In the genomic region with DNA sequence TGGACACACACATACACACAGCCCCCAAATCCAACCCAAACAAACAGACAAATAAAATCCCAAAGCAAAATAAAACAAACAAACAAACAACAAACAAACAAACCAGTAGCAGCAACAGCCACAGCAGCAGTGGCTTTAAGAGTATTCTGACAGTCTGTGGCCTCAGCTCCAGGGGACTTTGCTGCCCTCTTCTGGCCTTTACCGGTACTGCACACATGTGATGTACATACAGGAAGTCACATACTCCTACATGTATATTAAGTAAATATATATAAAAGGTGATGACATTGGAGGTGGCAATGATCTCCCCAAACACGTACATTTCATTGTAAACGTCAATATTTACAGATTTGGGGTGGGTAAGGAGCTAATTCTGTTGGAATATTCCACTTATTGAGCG, we compare ENCODE assay signal across 9 mouse cellular contexts. TPM values are rescaled to one million over a fixed set of nuclear protein-coding genes. Genes with fewer than 3 reads are reported as not detected.
A peak's percentile ranks its signal among the peaks of the same experiment; 100 is the strongest.
DNase-seq lines count a peak whose midpoint lies in the region; ATAC-seq lines count a peak whose summit lies in the region.
"Had no signal": no experiment of that assay in that cellular context is flagged by ENCODE, and none has a peak within 500 bp of the region (broad histone marks: within the 10 kb centered on the region; RNA-seq: fewer than 3 reads in every experiment).

No protein-coding gene starts in this region.

- ATAC-seq in kidney, embryonic 14.5 days (ENCODE audit: low FRiP score, low TSS enrichment), result no peak
- ATAC-seq in neural tube, embryonic 15.5 days (ENCODE audit: low FRiP score), result no peak
- no peak for ATAC-seq in forebrain, embryonic 13.5 days

- no peak overlapping the region for H3K4me3 ChIP-seq in kidney, embryonic 14.5 days (ENCODE audit: low read length)
- no peak overlapping the region for H3K4me3 ChIP-seq in neural tube, embryonic 15.5 days (replicated peaks)
- no peak overlapping the region for H3K4me3 ChIP-seq in forebrain, embryonic 13.5 days

- H3K27ac ChIP-seq in kidney, embryonic 14.5 days (ENCODE audit: low read depth, low read length), result no peak overlapping the region
- no peak overlapping the region for H3K27ac ChIP-seq in neural tube, embryonic 15.5 days (replicated peaks)
- H3K27ac ChIP-seq in forebrain, embryonic 13.5 days, result no peak overlapping the region

- no peak overlapping the region for H3K9ac ChIP-seq in kidney, embryonic 14.5 days (ENCODE audit: low read depth, low read length)
- no peak overlapping the region for H3K9ac ChIP-seq in neural tube, embryonic 15.5 days (replicated peaks)
- H3K9ac ChIP-seq in forebrain, embryonic 13.5 days, result no peak overlapping the region

- no peaks in the 10 kb centered on the region for H3K4me1 ChIP-seq in kidney, embryonic 14.5 days (ENCODE audit: control insufficient read depth, insufficient read depth, low read length)
- H3K4me1 ChIP-seq in neural tube, embryonic 15.5 days, result peaks cover 8% of the 10 kb centered on the region
- peaks cover 3% of the 10 kb centered on the region for H3K4me1 ChIP-seq in forebrain, embryonic 13.5 days

- DNase-seq in kidney, postnatal 10 days, result peak; percentile 35
- DNase-seq in CD4-positive helper T cell, adult 2 months (ENCODE audit: low read depth, low spot score), result peak; percentile 36
- peak; percentile 78 for DNase-seq in ES-CJ7 (ENCODE audit: low read depth, low spot score)
- DNase-seq in lung, postnatal 10 days, result peak; percentile 24
- DNase-seq: cerebellum, postnatal 36 days; gastrocnemius, postnatal 36 days had no signal

- H3K9me3 ChIP-seq in kidney, embryonic 14.5 days (ENCODE audit: control insufficient read depth, low read length), result no peaks in the 10 kb centered on the region
- H3K9me3 ChIP-seq in neural tube, embryonic 15.5 days (replicated peaks), result 0 out of 2 replicates have a peak, but pooled peaks cover 2% of the 10 kb centered on the region
- H3K9me3 ChIP-seq in forebrain, embryonic 13.5 days (replicated peaks), result peaks cover 5% of the 10 kb centered on the region

- peaks cover 15% of the 10 kb centered on the region for H3K27me3 ChIP-seq in kidney, embryonic 14.5 days (ENCODE audit: control insufficient read depth, insufficient read depth, low read length)
- H3K27me3 ChIP-seq in neural tube, embryonic 15.5 days (replicated peaks), result peaks cover 22% of the 10 kb centered on the region
- peaks cover 23% of the 10 kb centered on the region for H3K27me3 ChIP-seq in forebrain, embryonic 13.5 days

- 80% methylated on average over 4 of the region's 4 CpGs for WGBS in kidney, embryonic 14.5 days
- 78% methylated on average over 4 of the region's 4 CpGs for WGBS in neural tube, embryonic 15.5 days
- WGBS in forebrain, embryonic 13.5 days, result 72% methylated on average over 4 of the region's 4 CpGs

- H3K36me3 ChIP-seq in kidney, embryonic 14.5 days (ENCODE audit: control insufficient read depth, insufficient read depth, low read length), result no peaks in the 10 kb centered on the region
- no peaks in the 10 kb centered on the region for H3K36me3 ChIP-seq in neural tube, embryonic 15.5 days
- 0 out of 2 replicates have a peak, but pooled peaks cover 2% of the 10 kb centered on the region for H3K36me3 ChIP-seq in forebrain, embryonic 13.5 days (ENCODE audit: poor library complexity, severe bottlenecking)

- no peak overlapping the region for H3K4me2 ChIP-seq in kidney, embryonic 14.5 days (replicated peaks; ENCODE audit: low read depth, low read length)
- H3K4me2 ChIP-seq in neural tube, embryonic 15.5 days, result no peak overlapping the region
- H3K4me2 ChIP-seq in forebrain, embryonic 13.5 days, result no peak overlapping the region

RNA-seq across cellular contexts. Expression of a gene that starts 5.1 kb away (rescaled TPM):
- 0.24 and 0.46 TPM in 2 replicates for polyA plus RNA-seq in kidney, embryonic 14.5 days (2014; fragmentation: Nextera tagmentation; extraction: Ambion mirVana)
- 4.9 and 5.6 TPM in 2 replicates for polyA plus RNA-seq in neural tube, embryonic 15.5 days (2015; fragmentation: Nextera tagmentation; extraction: Ambion mirVana)
- 2.1 TPM in 2 replicates for polyA plus RNA-seq in forebrain, embryonic 13.5 days (2015; fragmentation: Nextera tagmentation; extraction: Ambion mirVana)

RNA-seq across cellular contexts. Expression of a gene that starts 50.9 kb away (rescaled TPM):
- 21.0 and 36.6 TPM in 2 replicates for polyA plus RNA-seq in kidney, embryonic 14.5 days (2014; fragmentation: Nextera tagmentation; extraction: Ambion mirVana)
- polyA plus RNA-seq in neural tube, embryonic 15.5 days (2015; fragmentation: Nextera tagmentation; extraction: Ambion mirVana), result 92.1 and 103 TPM in 2 replicates
- 53.7 and 54.6 TPM in 2 replicates for polyA plus RNA-seq in forebrain, embryonic 13.5 days (2015; fragmentation: Nextera tagmentation; extraction: Ambion mirVana)

Comparison
In these comparisons a context has a peak if more than half of its experiments do, and no peak if none do; other contexts are left out.
1. DNase-seq: peak in every context shown above with its lines; median percentile 78 in ES-CJ7; 36 in CD4-positive helper T cell, adult 2 months; 35 in kidney, postnatal 10 days; 24 in lung, postnatal 10 days.